Mouse (Mus musculus) stomach, embryonic 15.5 days (tissue): ENCODE results near the gene Eif4ebp2. TPM values are rescaled to one million over a fixed set of nuclear protein-coding genes. Genes with fewer than 3 reads are reported as not detected.
A peak's percentile ranks its signal among the peaks of the same experiment; 100 is the strongest.

Experiments used
- ATAC-seq: fragments of 200-750 bp; cut with Nextera tagmentation; 2 replicates; pipeline ENCODE4 v1.8.0; 2017; ENCODE audit warnings: low read depth, moderate number of reproducible peaks, moderate TSS enrichment; ENCODE audit not compliant: insufficient read depth, low FRiP score
- H3K27ac ChIP-seq: fragments of 300-500 bp; sonication (generic); 2 replicates; pipeline ENCODE4 v1.5.1; 2015; ENCODE audit warnings: mild to moderate bottlenecking, inconsistent platforms
- H3K27me3 ChIP-seq: fragments of 300-500 bp; sonication (generic); replicated peaks from 2 replicates; pipeline ENCODE4 v1.6.1; 2015; ENCODE audit warnings: inconsistent platforms
- H3K36me3 ChIP-seq: fragments of 300-500 bp; sonication (generic); 2 replicates; pipeline ENCODE4 v1.6.1; 2015; ENCODE audit warnings: inconsistent platforms
- H3K4me1 ChIP-seq: fragments of 300-500 bp; sonication (generic); 2 replicates; pipeline ENCODE4 v1.6.1; 2015; ENCODE audit warnings: inconsistent platforms
- H3K4me2 ChIP-seq: fragments of 300-500 bp; sonication (generic); 2 replicates; pipeline ENCODE4 v1.6.1; 2015; ENCODE audit warnings: mild to moderate bottlenecking, inconsistent platforms
- H3K4me3 ChIP-seq: fragments of 300-500 bp; sonication (generic); replicated peaks from 2 replicates; pipeline ENCODE4 v1.5.1; 2015; ENCODE audit warnings: inconsistent platforms
- H3K9ac ChIP-seq: fragments of 300-500 bp; sonication (generic); 2 replicates; pipeline ENCODE4 v1.6.1; 2015; ENCODE audit warnings: inconsistent platforms
- H3K9me3 ChIP-seq: fragments of 300-500 bp; sonication (generic); 2 replicates; pipeline ENCODE4 v1.6.1; 2016; ENCODE audit warnings: inconsistent platforms
- WGBS: fragments of 180-500 bp; shearing (Covaris S2); methylation state at CpG from one replicate; pipeline ENCODE4 v1.1.7; 2015; 5-methylcytosine and 5-hydroxymethylcytosine counted together
- polyA plus RNA-seq: library from polyadenylated mRNA; unstranded; fragments of >200 nt; fragmentation: Nextera tagmentation; extraction: Ambion mirVana; gene quantifications from 2 replicates; pipeline ENCODE4 v1.2.1, GENCODE M21; 2015

Eif4ebp2 gene
- polyA plus RNA-seq, 1 experiment from 2014 or later = 77.5 TPM

- no peak overlapping the region for H3K9ac ChIP-seq
- peaks cover 28% of the 10 kb centered on the region for H3K36me3 ChIP-seq
- 56% methylated on average over 4 of the region's 4 CpGs for WGBS
- H3K4me2 ChIP-seq = no peak overlapping the region
- H3K27me3 ChIP-seq = no peaks in the 10 kb centered on the region
- no peak overlapping the region for H3K27ac ChIP-seq
- ATAC-seq = no peak
- no peaks in the 10 kb centered on the region for H3K9me3 ChIP-seq
- H3K4me1 ChIP-seq = 0 out of 2 replicates have a peak, but pooled peaks cover 4% of the 10 kb centered on the region
- H3K4me3 ChIP-seq = no peak overlapping the region
Observed at GRCm38 (mm10) chr10:61428416-61428815, 24.0 kb downstream of the Eif4ebp2 start.

- H3K36me3 ChIP-seq = peaks cover 23% of the 10 kb centered on the region
- 84% methylated on average over 6 of the region's 6 CpGs for WGBS
- H3K27me3 ChIP-seq = no peaks in the 10 kb centered on the region
- no peaks in the 10 kb centered on the region for H3K9me3 ChIP-seq
- no peak overlapping the region for H3K9ac ChIP-seq
- no peak overlapping the region for H3K4me3 ChIP-seq
- H3K4me2 ChIP-seq = no peak overlapping the region
- no peak overlapping the region for H3K27ac ChIP-seq
- 0 out of 2 replicates have a peak, but pooled peaks cover 4% of the 10 kb centered on the region for H3K4me1 ChIP-seq
- ATAC-seq = no peak
Observed at GRCm38 (mm10) chr10:61427951-61428350, 24.5 kb downstream of the Eif4ebp2 start.

- H3K36me3 ChIP-seq = peaks cover 14% of the 10 kb centered on the region
- no peak for ATAC-seq
- no peak overlapping the region for H3K4me2 ChIP-seq
- no peak overlapping the region for H3K9ac ChIP-seq
- no peaks in the 10 kb centered on the region for H3K9me3 ChIP-seq
- 50% methylated on average over 2 of the region's 2 CpGs for WGBS
- H3K4me1 ChIP-seq = 0 out of 2 replicates have a peak, but pooled peaks cover 4% of the 10 kb centered on the region
- no peak overlapping the region for H3K4me3 ChIP-seq
- no peaks in the 10 kb centered on the region for H3K27me3 ChIP-seq
- H3K27ac ChIP-seq = no peak overlapping the region
Observed at GRCm38 (mm10) chr10:61426251-61426757, 26.2 kb downstream of the Eif4ebp2 start.

- no peak overlapping the region for H3K4me3 ChIP-seq
- WGBS = 53% methylated on average over 2 of the region's 2 CpGs
- no peak overlapping the region for H3K9ac ChIP-seq
- ATAC-seq = no peak
- no peak overlapping the region for H3K4me2 ChIP-seq
- peaks cover 2% of the 10 kb centered on the region; the same call in 1 of the 2 replicates for H3K36me3 ChIP-seq
- no peak overlapping the region for H3K27ac ChIP-seq
- no peaks in the 10 kb centered on the region for H3K9me3 ChIP-seq
- peaks cover 7% of the 10 kb centered on the region; the same call in 1 of the 2 replicates for H3K27me3 ChIP-seq
- H3K4me1 ChIP-seq = 0 out of 2 replicates have a peak, but pooled peaks cover 4% of the 10 kb centered on the region
Observed at GRCm38 (mm10) chr10:61425047-61425446, 27.4 kb downstream of the Eif4ebp2 start.

GRCm38 (mm10) chr10:61424500-61424899 lies 28.0 kb downstream of the Eif4ebp2 start:
- Histone ChIP-seq H3K9me3 (no peaks in the 10 kb centered on the region), H3K4me1 (0 out of 2 replicates have a peak, but pooled peaks cover 4% of the 10 kb centered on the region), H3K36me3 (no peaks in the 10 kb centered on the region), H3K4me3 (no peak overlapping the region), H3K27me3 (peaks cover 13% of the 10 kb centered on the region), H3K27ac (no peak overlapping the region), H3K4me2 (peak overlapping the region; percentile 13; the same call in 1 of the 2 replicates), H3K9ac (no peak overlapping the region)
- ATAC-seq = no peak
- WGBS = 20% methylated on average over 7 of the region's 7 CpGs

GRCm38 (mm10) chr10:61423289-61423688 lies 29.2 kb downstream of the Eif4ebp2 start:
- H3K27me3 ChIP-seq = peaks cover 24% of the 10 kb centered on the region
- H3K27ac ChIP-seq = no peak overlapping the region
- no peak overlapping the region for H3K4me3 ChIP-seq
- H3K9ac ChIP-seq = no peak overlapping the region
- no peaks in the 10 kb centered on the region for H3K9me3 ChIP-seq
- H3K4me1 ChIP-seq = peaks cover 6% of the 10 kb centered on the region
- no peaks in the 10 kb centered on the region for H3K36me3 ChIP-seq
- no peak for ATAC-seq
- WGBS = 63% methylated on average over 10 of the region's 10 CpGs
- no peak overlapping the region for H3K4me2 ChIP-seq

GRCm38 (mm10) chr10:61422861-61423260 lies 29.6 kb downstream of the Eif4ebp2 start:
- no peak overlapping the region for H3K4me2 ChIP-seq
- ATAC-seq = no peak
- no peaks in the 10 kb centered on the region for H3K9me3 ChIP-seq
- no peaks in the 10 kb centered on the region for H3K36me3 ChIP-seq
- 76% methylated on average over 12 of the region's 12 CpGs for WGBS
- H3K27ac ChIP-seq = no peak overlapping the region
- no peak overlapping the region for H3K9ac ChIP-seq
- peaks cover 10% of the 10 kb centered on the region for H3K4me1 ChIP-seq
- peaks cover 28% of the 10 kb centered on the region for H3K27me3 ChIP-seq
- H3K4me3 ChIP-seq = no peak overlapping the region

GRCm38 (mm10) chr10:61420011-61420410 lies 32.5 kb downstream of the Eif4ebp2 start:
- no peak overlapping the region for H3K4me2 ChIP-seq
- no peak for ATAC-seq

GRCm38 (mm10) chr10:61419146-61419545 lies 33.3 kb downstream of the Eif4ebp2 start:
- Histone ChIP-seq H3K27ac (no peak overlapping the region), H3K9ac (no peak overlapping the region), H3K4me1 (peaks cover 6% of the 10 kb centered on the region), H3K9me3 (no peaks in the 10 kb centered on the region), H3K36me3 (no peaks in the 10 kb centered on the region), H3K27me3 (peaks cover 49% of the 10 kb centered on the region), H3K4me2 (no peak overlapping the region), H3K4me3 (no peak overlapping the region)
- ATAC-seq = no peak
- 6% methylated on average over 24 of the region's 24 CpGs for WGBS

More at GRCm38 (mm10) chr10:61420011-61420410, 32.5 kb downstream of the Eif4ebp2 start:
- H3K4me1 ChIP-seq = peaks cover 10% of the 10 kb centered on the region
- H3K4me3 ChIP-seq = no peak overlapping the region
- H3K27me3 ChIP-seq = peaks cover 49% of the 10 kb centered on the region
- H3K27ac ChIP-seq = no peak overlapping the region
- H3K36me3 ChIP-seq = no peaks in the 10 kb centered on the region
- H3K9me3 ChIP-seq = no peaks in the 10 kb centered on the region
- no peak overlapping the region for H3K9ac ChIP-seq
- WGBS = 63% methylated on average over 4 of the region's 4 CpGs

GRCm38 (mm10) chr10:61418131-61418900 lies 34.1 kb downstream of the Eif4ebp2 start:
- Histone ChIP-seq H3K4me1 (peaks cover 6% of the 10 kb centered on the region), H3K9me3 (no peaks in the 10 kb centered on the region), H3K9ac (no peak overlapping the region), H3K27ac (no peak overlapping the region), H3K36me3 (no peaks in the 10 kb centered on the region), H3K27me3 (peaks cover 49% of the 10 kb centered on the region), H3K4me3 (peak overlapping the region; percentile 43), H3K4me2 (peak overlapping the region; percentile 89)
- 2% methylated on average over 50 of the region's 50 CpGs for WGBS
- no peak for ATAC-seq

GRCm38 (mm10) chr10:61417672-61418071 lies 34.8 kb downstream of the Eif4ebp2 start, which contains the start of gene Nodal:
Nodal (plus strand) TSS chr10:61417972.
- peaks cover 6% of the 10 kb centered on the region for H3K4me1 ChIP-seq
- 24% methylated on average over 10 of the region's 10 CpGs for WGBS
- peak within 1 kb of the TSS; percentile 43 for H3K4me3 ChIP-seq
- ATAC-seq = no peak
- no peak within 1 kb of the TSS for H3K27ac ChIP-seq
- no peak within 1 kb of the TSS for H3K9ac ChIP-seq
- peak within 1 kb of the TSS; percentile 89 for H3K4me2 ChIP-seq
- H3K27me3 ChIP-seq = peaks cover 49% of the 10 kb centered on the region
- H3K36me3 ChIP-seq = no peaks in the 10 kb centered on the region
- no peaks in the 10 kb centered on the region for H3K9me3 ChIP-seq

GRCm38 (mm10) chr10:61417046-61417445 lies 35.4 kb downstream of the Eif4ebp2 start:
- Histone ChIP-seq H3K4me1 (peaks cover 6% of the 10 kb centered on the region), H3K36me3 (no peaks in the 10 kb centered on the region), H3K27ac (no peak overlapping the region), H3K4me3 (no peak overlapping the region), H3K9me3 (no peaks in the 10 kb centered on the region), H3K9ac (no peak overlapping the region), H3K27me3 (peaks cover 49% of the 10 kb centered on the region), H3K4me2 (no peak overlapping the region)
- 46% methylated on average over 2 of the region's 2 CpGs for WGBS
- no peak for ATAC-seq
